Mouse (Mus musculus) A20 (cell line): ENCODE measurements around the gene Gm2663.
"Not testable (repeated sequence)": the region's sequence is repeated elsewhere in the genome, so short reads cannot be mapped to it uniquely, and the experiment has no call there.

Source experiments
- DNase-seq: peaks from one replicate; pipeline ENCODE4 v3.0.0-alpha.2; 2011; ENCODE audit warnings: low read depth, low spot score

The Gm2663 gene

DNA sequence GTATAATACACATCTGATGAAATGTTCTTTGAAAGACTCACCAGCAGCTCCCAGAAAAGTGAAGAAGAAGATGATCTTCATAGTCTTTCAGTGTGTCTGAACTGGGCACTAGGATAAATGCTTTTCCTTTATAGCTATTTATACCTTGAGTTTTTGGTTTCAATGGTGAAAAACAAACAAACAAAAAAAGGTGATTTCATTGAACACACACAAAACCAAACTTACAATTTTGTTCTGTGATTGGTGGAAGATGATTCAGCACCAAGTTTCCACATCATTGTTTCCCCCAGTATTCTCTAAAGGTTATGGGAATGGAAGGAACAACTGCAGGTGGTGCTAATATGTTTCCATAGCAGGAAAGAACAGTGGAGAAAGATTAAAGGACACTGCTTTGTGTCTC lies at the start of gene Gm2663:
Gene Gm2663, minus strand, starts transcription at position 101 of the 400 bp plus-strand sequence.
- not testable (repeated sequence) for DNase-seq

DNA sequence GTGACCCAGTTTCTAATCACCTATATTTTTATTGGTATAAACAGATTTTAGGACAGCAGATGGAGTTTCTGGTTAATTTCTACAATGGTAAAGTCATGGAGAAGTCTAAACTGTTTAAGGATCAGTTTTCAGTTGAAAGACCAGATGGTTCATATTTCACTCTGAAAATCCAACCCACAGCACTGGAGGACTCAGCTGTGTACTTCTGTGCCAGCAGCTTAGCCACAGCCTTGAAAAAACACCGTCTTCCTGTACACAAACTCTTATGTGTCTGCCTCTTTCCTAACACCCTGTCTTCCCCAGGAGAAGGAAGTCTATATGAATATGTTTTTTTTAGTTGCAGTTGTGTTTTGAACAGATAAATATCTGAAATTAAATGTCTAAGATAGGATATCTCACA lies 49.3 kb upstream of the Gm2663 start:
- DNase-seq, result no peak

DNA sequence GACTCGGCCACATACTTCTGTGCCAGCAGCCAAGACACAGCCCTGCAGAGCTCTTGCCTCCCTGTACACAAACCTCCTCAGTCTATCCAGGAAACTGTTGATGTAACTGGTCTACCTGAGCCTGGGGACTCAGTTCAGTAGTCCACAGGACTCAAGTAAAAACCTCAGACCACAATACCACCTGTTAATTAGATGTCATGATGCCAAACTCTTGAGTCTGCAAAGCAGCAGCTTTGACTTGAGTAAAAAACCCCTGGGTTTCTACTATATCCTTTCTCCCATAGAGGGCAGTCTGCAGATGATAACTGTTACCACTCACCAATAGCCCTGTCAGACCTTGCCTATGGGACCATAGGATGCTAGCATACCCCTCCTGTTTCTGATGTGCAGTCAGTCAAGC lies 48.7 kb upstream of the Gm2663 start:
- no peak for DNase-seq

DNA sequence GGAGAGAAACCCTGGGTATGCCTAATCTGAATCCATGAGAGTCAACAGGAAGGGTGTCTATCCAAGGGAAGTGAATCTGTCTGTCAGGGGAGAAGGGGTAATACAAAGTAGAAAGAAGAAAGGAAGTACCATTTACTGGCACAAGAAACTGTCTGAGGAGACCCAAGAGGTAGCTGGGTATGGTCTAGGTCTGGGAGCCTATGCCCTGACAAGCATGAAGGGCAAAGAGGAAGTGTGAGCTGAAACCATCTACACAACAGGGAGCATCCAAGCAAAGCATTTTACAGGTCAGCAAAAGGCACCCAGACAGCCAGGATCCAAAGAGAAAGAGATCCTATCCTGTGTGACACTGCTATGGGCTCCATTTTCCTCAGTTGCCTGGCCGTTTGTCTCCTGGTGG lies 47.9 kb upstream of the Gm2663 start:
- no peak for DNase-seq

- no peak for DNase-seq
Measured at GRCm38 (mm10) chr6:41046553-41046952, 47.3 kb upstream of the Gm2663 start.

GRCm38 (mm10) chr6:41044753-41045152 lies 45.5 kb upstream of the Gm2663 start:
- DNase-seq, result no peak

- no peak for DNase-seq
Measured at GRCm38 (mm10) chr6:41044314-41044713, 45.0 kb upstream of the Gm2663 start.

DNA sequence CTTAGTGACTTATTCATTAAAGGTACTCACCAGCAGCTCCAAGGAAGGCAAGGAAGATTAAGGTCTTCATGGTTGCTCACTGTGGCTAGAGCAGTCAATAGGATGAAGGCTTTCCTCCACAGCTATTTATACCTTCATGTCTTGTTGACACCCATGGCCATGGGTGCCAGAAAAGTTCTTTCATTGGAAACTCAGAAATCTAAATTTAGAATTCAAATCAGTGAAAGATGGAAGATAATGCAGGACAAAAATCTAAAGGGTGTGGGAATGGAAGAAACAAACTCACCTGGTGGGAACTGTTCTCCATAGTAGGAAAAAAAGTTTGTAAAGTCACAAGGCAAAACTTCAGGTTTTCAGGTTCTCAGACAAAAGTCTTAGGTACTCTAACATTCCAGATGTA lies 36.1 kb upstream of the Gm2663 start, which contains the start of gene 2210010C04Rik:
Gene 2210010C04Rik, minus strand, starts transcription at position 101 of the 400 bp plus-strand sequence.
- DNase-seq, result no peak

DNA sequence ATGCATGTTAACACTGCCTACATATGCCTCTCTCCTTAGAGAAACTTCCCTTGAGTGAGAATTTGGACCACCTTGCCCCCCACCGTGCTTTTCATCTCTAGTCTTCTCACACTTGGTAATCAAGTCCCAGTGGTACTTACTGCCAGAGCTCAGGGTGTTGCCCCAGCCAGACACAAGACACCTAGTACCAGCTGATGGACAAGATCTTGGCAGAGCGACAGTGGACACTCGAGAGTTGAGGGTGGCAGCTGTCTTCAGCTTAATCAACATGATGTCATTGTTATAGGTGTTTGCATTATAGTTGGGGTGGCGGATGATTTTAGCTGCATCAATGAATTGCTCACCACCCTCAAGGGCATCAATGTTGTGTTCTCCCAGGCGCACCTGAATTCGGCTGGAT lies 33.5 kb upstream of the Gm2663 start:
- DNase-seq, result no peak

GRCm38 (mm10) chr6:41032231-41032630 lies 33.0 kb upstream of the Gm2663 start:
- no peak for DNase-seq

- no peak for DNase-seq
Measured at GRCm38 (mm10) chr6:41030821-41031220, 31.5 kb upstream of the Gm2663 start.

- no peak for DNase-seq
Measured at GRCm38 (mm10) chr6:41027053-41027452, 27.8 kb upstream of the Gm2663 start.

- no peak for DNase-seq
Measured at GRCm38 (mm10) chr6:41025873-41026650, 26.8 kb upstream of the Gm2663 start.

DNA sequence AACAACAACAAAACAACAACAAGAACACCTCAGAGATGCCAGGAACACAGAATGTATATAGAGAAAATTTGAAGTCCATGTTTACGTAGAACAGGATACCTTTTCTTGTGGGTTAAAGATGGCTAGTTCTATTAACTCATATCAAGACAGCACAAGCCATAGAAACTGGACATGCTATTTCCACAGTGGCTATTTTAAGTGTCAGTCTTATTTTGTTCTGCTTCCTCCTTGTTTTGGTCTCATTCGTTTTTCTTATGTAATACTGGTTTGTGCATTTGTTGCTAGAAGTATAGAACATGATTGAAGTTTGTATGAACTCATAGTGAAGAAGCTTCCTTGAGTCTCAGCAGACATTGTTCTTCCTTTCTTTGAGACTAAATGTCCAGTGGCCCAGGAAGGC lies 19.9 kb upstream of the Gm2663 start:
- DNase-seq, result no peak

GRCm38 (mm10) chr6:41018629-41019028 lies 19.4 kb upstream of the Gm2663 start:
- DNase-seq, result no peak

- no peak for DNase-seq
Measured at GRCm38 (mm10) chr6:41015065-41015464, 15.8 kb upstream of the Gm2663 start.

- DNase-seq, result not testable (repeated sequence)
Measured at GRCm38 (mm10) chr6:40964454-40964853, 34.8 kb downstream of the Gm2663 start, which contains the start of gene 1810009J06Rik. Gene 1810009J06Rik (plus strand): TSS chr6:40964754.

- no peak for DNase-seq
Measured at GRCm38 (mm10) chr6:40953716-40954115, 45.6 kb downstream of the Gm2663 start.

GRCm38 (mm10) chr6:40951770-40952169 lies 47.5 kb downstream of the Gm2663 start, which contains the start of gene Gm4744:
Gene Gm4744 (minus strand): TSS chr6:40951870.
- DNase-seq, result no peak
